Mouse (Mus musculus): ENCODE measurements around the gene Grin2a. TPM values are rescaled to one million over a fixed set of nuclear protein-coding genes. Genes with fewer than 3 reads are reported as not detected.

Gene Grin2a
- polyA plus RNA-seq, 1 experiment from 2014 or later = not detected

- H3K4me2 ChIP-seq (ENCODE audit: low read depth, low read length) = no peak overlapping the region
- ATAC-seq (no peak), DNase-seq (no peak)
- H3K9me3 ChIP-seq (ENCODE audit: low read length) = no peaks in the 10 kb centered on the region
- H3K9ac ChIP-seq (replicated peaks) = no peak overlapping the region
- no peaks in the 10 kb centered on the region for H3K4me1 ChIP-seq (ENCODE audit: insufficient read depth)
- TF ChIP-seq EP300 (IDR thresholded peaks at IDR 0.05; ENCODE audit: low read depth) (no peak), CTCF (IDR thresholded peaks at IDR 0.05; ENCODE audit: low read depth) (no peak)
- WGBS (ENCODE audit: insufficient replicate concordance) = 52% methylated on average over 2 of the region's 2 CpGs
- no peaks in the 10 kb centered on the region for H3K27me3 ChIP-seq (ENCODE audit: insufficient read depth, low read length)
- H3K4me3 ChIP-seq (ENCODE audit: low read depth, low read length) = no peak overlapping the region
- no peaks in the 10 kb centered on the region for H3K36me3 ChIP-seq (replicated peaks; ENCODE audit: insufficient read depth, low read length)
- H3K27ac ChIP-seq (ENCODE audit: low read depth) = no peak overlapping the region
Measured at GRCm38 (mm10) chr16:9980641-9981040, 14.7 kb downstream of the Grin2a start.

- Histone ChIP-seq H3K4me1 (ENCODE audit: insufficient read depth) (no peaks in the 10 kb centered on the region), H3K4me3 (ENCODE audit: low read depth, low read length) (no peak overlapping the region), H3K9ac (replicated peaks) (no peak overlapping the region), H3K27me3 (ENCODE audit: insufficient read depth, low read length) (no peaks in the 10 kb centered on the region), H3K36me3 (replicated peaks; ENCODE audit: insufficient read depth, low read length) (no peaks in the 10 kb centered on the region), H3K9me3 (ENCODE audit: low read length) (no peaks in the 10 kb centered on the region), H3K4me2 (ENCODE audit: low read depth, low read length) (no peak overlapping the region), H3K27ac (ENCODE audit: low read depth) (no peak overlapping the region)
- no peak for DNase-seq
- no peak for TF ChIP-seq EP300 (IDR thresholded peaks at IDR 0.05; ENCODE audit: low read depth)
- TF ChIP-seq CTCF (IDR thresholded peaks at IDR 0.05; ENCODE audit: low read depth) = no peak
- no peak for ATAC-seq
- 68% methylated on average over 2 of the region's 2 CpGs for WGBS (ENCODE audit: insufficient replicate concordance)
Measured at GRCm38 (mm10) chr16:9978173-9978572, 17.2 kb downstream of the Grin2a start.

- H3K36me3 ChIP-seq (replicated peaks; ENCODE audit: insufficient read depth, low read length) = no peaks in the 10 kb centered on the region
- no peak for TF ChIP-seq EP300 (IDR thresholded peaks at IDR 0.05; ENCODE audit: low read depth)
- no peak for TF ChIP-seq CTCF (IDR thresholded peaks at IDR 0.05; ENCODE audit: low read depth)
- no peak overlapping the region for H3K27ac ChIP-seq (ENCODE audit: low read depth)
- H3K4me3 ChIP-seq (ENCODE audit: low read depth, low read length) = no peak overlapping the region
- no peak for ATAC-seq
- no peak overlapping the region for H3K4me2 ChIP-seq (ENCODE audit: low read depth, low read length)
- no peaks in the 10 kb centered on the region for H3K9me3 ChIP-seq (ENCODE audit: low read length)
- no peaks in the 10 kb centered on the region for H3K27me3 ChIP-seq (ENCODE audit: insufficient read depth, low read length)
- H3K4me1 ChIP-seq (ENCODE audit: insufficient read depth) = no peaks in the 10 kb centered on the region
- no peak overlapping the region for H3K9ac ChIP-seq (replicated peaks)
- WGBS (ENCODE audit: insufficient replicate concordance) = 73% methylated on average over 3 of the region's 3 CpGs
- DNase-seq = no peak
Measured at GRCm38 (mm10) chr16:9972705-9973104, 22.7 kb downstream of the Grin2a start.

GRCm38 (mm10) chr16:9964469-9964868 lies 30.9 kb downstream of the Grin2a start:
- no peaks in the 10 kb centered on the region for H3K36me3 ChIP-seq (replicated peaks; ENCODE audit: insufficient read depth, low read length)
- TF ChIP-seq EP300 (IDR thresholded peaks at IDR 0.05; ENCODE audit: low read depth) (no peak), CTCF (IDR thresholded peaks at IDR 0.05; ENCODE audit: low read depth) (no peak)
- no peaks in the 10 kb centered on the region for H3K9me3 ChIP-seq (ENCODE audit: low read length)
- ATAC-seq = no peak
- H3K27ac ChIP-seq (ENCODE audit: low read depth) = no peak overlapping the region
- WGBS (ENCODE audit: insufficient replicate concordance) = 28% methylated on average over 6 of the region's 6 CpGs
- H3K4me3 ChIP-seq (ENCODE audit: low read depth, low read length) = no peak overlapping the region
- no peak for DNase-seq
- H3K27me3 ChIP-seq (ENCODE audit: insufficient read depth, low read length) = no peaks in the 10 kb centered on the region
- H3K4me2 ChIP-seq (ENCODE audit: low read depth, low read length) = no peak overlapping the region
- no peak overlapping the region for H3K9ac ChIP-seq (replicated peaks)
- no peaks in the 10 kb centered on the region for H3K4me1 ChIP-seq (ENCODE audit: insufficient read depth)

- Histone ChIP-seq H3K4me3 (ENCODE audit: low read depth, low read length) (no peak overlapping the region), H3K27me3 (ENCODE audit: insufficient read depth, low read length) (no peaks in the 10 kb centered on the region), H3K4me1 (ENCODE audit: insufficient read depth) (no peaks in the 10 kb centered on the region), H3K27ac (ENCODE audit: low read depth) (no peak overlapping the region), H3K36me3 (replicated peaks; ENCODE audit: insufficient read depth, low read length) (no peaks in the 10 kb centered on the region), H3K9me3 (ENCODE audit: low read length) (no peaks in the 10 kb centered on the region), H3K9ac (replicated peaks) (no peak overlapping the region), H3K4me2 (ENCODE audit: low read depth, low read length) (no peak overlapping the region)
- no peak for TF ChIP-seq CTCF (IDR thresholded peaks at IDR 0.05; ENCODE audit: low read depth)
- TF ChIP-seq EP300 (IDR thresholded peaks at IDR 0.05; ENCODE audit: low read depth) = no peak
- 81% methylated on average over 1 of the region's 1 CpGs for WGBS (ENCODE audit: insufficient replicate concordance)
- no peak for ATAC-seq
- DNase-seq = no peak
Measured at GRCm38 (mm10) chr16:9962482-9962881, 32.9 kb downstream of the Grin2a start.

GRCm38 (mm10) chr16:9959340-9959739 lies 36.0 kb downstream of the Grin2a start:
- no peak overlapping the region for H3K4me2 ChIP-seq (ENCODE audit: low read depth, low read length)
- no peak overlapping the region for H3K9ac ChIP-seq (replicated peaks)
- H3K4me1 ChIP-seq (ENCODE audit: insufficient read depth) = no peaks in the 10 kb centered on the region
- TF ChIP-seq EP300 (IDR thresholded peaks at IDR 0.05; ENCODE audit: low read depth) (no peak), CTCF (IDR thresholded peaks at IDR 0.05; ENCODE audit: low read depth) (no peak)
- no peaks in the 10 kb centered on the region for H3K36me3 ChIP-seq (replicated peaks; ENCODE audit: insufficient read depth, low read length)
- H3K4me3 ChIP-seq (ENCODE audit: low read depth, low read length) = no peak overlapping the region
- 50% methylated on average over 1 of the region's 1 CpGs for WGBS (ENCODE audit: insufficient replicate concordance)
- no peak overlapping the region for H3K27ac ChIP-seq (ENCODE audit: low read depth)
- no peaks in the 10 kb centered on the region for H3K9me3 ChIP-seq (ENCODE audit: low read length)
- no peak for ATAC-seq
- no peaks in the 10 kb centered on the region for H3K27me3 ChIP-seq (ENCODE audit: insufficient read depth, low read length)
- no peak for DNase-seq

- H3K4me1 ChIP-seq (ENCODE audit: insufficient read depth) = no peaks in the 10 kb centered on the region
- H3K9me3 ChIP-seq (ENCODE audit: low read length) = no peaks in the 10 kb centered on the region
- no peak overlapping the region for H3K4me2 ChIP-seq (ENCODE audit: low read depth, low read length)
- ATAC-seq = no peak
- H3K36me3 ChIP-seq (replicated peaks; ENCODE audit: insufficient read depth, low read length) = no peaks in the 10 kb centered on the region
- no peak overlapping the region for H3K4me3 ChIP-seq (ENCODE audit: low read depth, low read length)
- no peak overlapping the region for H3K9ac ChIP-seq (replicated peaks)
- no peak for TF ChIP-seq EP300 (IDR thresholded peaks at IDR 0.05; ENCODE audit: low read depth)
- no peaks in the 10 kb centered on the region for H3K27me3 ChIP-seq (ENCODE audit: insufficient read depth, low read length)
- WGBS (ENCODE audit: insufficient replicate concordance) = 35% methylated on average over 5 of the region's 5 CpGs
- DNase-seq = no peak
- H3K27ac ChIP-seq (ENCODE audit: low read depth) = no peak overlapping the region
Measured at GRCm38 (mm10) chr16:9954266-9954665, 41.1 kb downstream of the Grin2a start.
